Mouse (Mus musculus) midbrain, embryonic 12.5 days (tissue): ENCODE data around the gene Cd3eap. TPM values are rescaled to one million over a fixed set of nuclear protein-coding genes. Genes with fewer than 3 reads are reported as not detected.

Experiments used
- ATAC-seq: fragments of 200-750 bp; cut with Nextera tagmentation; 2 replicates; pipeline ENCODE4 v1.8.0; 2017; ENCODE audit warnings: low read depth, moderate TSS enrichment, moderate library complexity; ENCODE audit not compliant: low FRiP score
- H3K27ac ChIP-seq: fragments of 300-500 bp; sonication (generic); replicated peaks from 2 replicates; pipeline ENCODE4 v1.5.1; 2016; ENCODE audit warnings: mild to moderate bottlenecking
- H3K27me3 ChIP-seq: fragments of 300-500 bp; sonication (generic); 2 replicates; pipeline ENCODE4 v1.6.1; 2016; ENCODE audit warnings: mild to moderate bottlenecking
- H3K36me3 ChIP-seq: fragments of 300-500 bp; sonication (generic); 2 replicates; pipeline ENCODE4 v1.6.1; 2016
- H3K4me1 ChIP-seq: fragments of 300-500 bp; sonication (generic); 2 replicates; pipeline ENCODE4 v1.6.1; 2016
- H3K4me2 ChIP-seq: fragments of 300-500 bp; sonication (generic); replicated peaks from 2 replicates; pipeline ENCODE4 v1.6.1; 2016; ENCODE audit warnings: mild to moderate bottlenecking, moderate library complexity
- H3K4me3 ChIP-seq: fragments of 300-500 bp; sonication (generic); 2 replicates; pipeline ENCODE4 v1.5.1; 2016; ENCODE audit warnings: mild to moderate bottlenecking
- H3K9ac ChIP-seq: fragments of 300-500 bp; sonication (generic); replicated peaks from 2 replicates; pipeline ENCODE4 v1.6.1; 2016; ENCODE audit warnings: mild to moderate bottlenecking, moderate library complexity
- H3K9me3 ChIP-seq: fragments of 300-500 bp; sonication (generic); 2 replicates; pipeline ENCODE4 v1.6.1; 2016; ENCODE audit warnings: mild to moderate bottlenecking
- WGBS: fragments of 180-500 bp; shearing (Covaris S2); methylation state at CpG from one replicate; pipeline ENCODE4 v1.1.7; 2016; 5-methylcytosine and 5-hydroxymethylcytosine counted together
- microRNA counts: library from miRNA; unstranded; fragments of <30 nt; microRNA quantifications from one replicate; lab custom pipeline; 2017
- microRNA-seq: library from miRNA; unstranded; fragments of <30 nt; microRNA quantifications from one replicate; pipeline ENCODE4, GENCODE M21; 2017
- polyA plus RNA-seq: library from polyadenylated mRNA; unstranded; fragments of >200 nt; fragmentation: Nextera tagmentation; extraction: Ambion mirVana; gene quantifications from 2 replicates; pipeline ENCODE4 v1.2.1, GENCODE M21; 2016

The Cd3eap gene
- polyA plus RNA-seq, 1 experiment from 2014 or later: 19.1 TPM

DNA sequence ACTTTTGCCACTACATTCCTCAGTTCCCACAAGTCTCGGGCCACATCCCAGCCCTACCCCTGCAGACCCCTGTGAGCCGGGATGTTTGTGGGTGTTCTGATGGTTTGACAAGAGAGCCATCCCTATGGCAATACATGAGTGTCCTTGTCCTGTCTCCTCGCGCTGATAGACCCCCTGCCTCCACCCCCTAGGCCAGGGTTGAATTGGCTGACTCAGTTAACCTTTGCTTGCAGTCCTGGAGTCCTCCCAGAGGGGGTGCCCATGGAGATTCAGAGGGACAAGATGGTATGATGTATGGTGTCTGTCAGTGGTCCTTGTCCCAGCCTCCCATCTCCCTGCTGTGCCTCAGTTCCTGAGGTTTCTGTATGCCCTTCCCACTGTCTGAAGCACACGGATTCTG, 45.2 kb downstream of the Cd3eap start:
- Histone ChIP-seq H3K27me3 (peaks cover 62% of the 10 kb centered on the region), H3K27ac (no peak overlapping the region), H3K4me1 (peaks cover 17% of the 10 kb centered on the region), H3K9me3 (no peaks in the 10 kb centered on the region), H3K36me3 (no peaks in the 10 kb centered on the region), H3K4me2 (no peak overlapping the region), H3K4me3 (no peak overlapping the region), H3K9ac (no peak overlapping the region)
- WGBS: 46% methylated on average over 5 of the region's 5 CpGs
- no peak for ATAC-seq

GRCm38 (mm10) chr7:19311991-19312390, 47.3 kb downstream of the Cd3eap start:
- H3K4me3 ChIP-seq: no peak overlapping the region
- H3K9me3 ChIP-seq: no peaks in the 10 kb centered on the region
- H3K9ac ChIP-seq: no peak overlapping the region
- no peak for ATAC-seq
- H3K27ac ChIP-seq: no peak overlapping the region
- H3K4me2 ChIP-seq: no peak overlapping the region
- H3K27me3 ChIP-seq: peaks cover 54% of the 10 kb centered on the region
- H3K4me1 ChIP-seq: peaks cover 28% of the 10 kb centered on the region
- 44% methylated on average over 4 of the region's 4 CpGs for WGBS
- H3K36me3 ChIP-seq: no peaks in the 10 kb centered on the region

GRCm38 (mm10) chr7:19309884-19310641, 49.2 kb downstream of the Cd3eap start, which contains the start of gene Fosb:
TSS of gene Fosb (minus strand) at chr7:19310051.
- peak within 1 kb of the TSS; percentile 66 for H3K4me3 ChIP-seq
- WGBS: under 1% methylated on average over 49 of the region's 49 CpGs
- peak within 1 kb of the TSS; percentile 46; the same call in 1 of the 2 replicates for H3K9ac ChIP-seq
- peaks cover 28% of the 10 kb centered on the region for H3K4me1 ChIP-seq
- H3K27ac ChIP-seq: no peak within 1 kb of the TSS
- H3K9me3 ChIP-seq: no peaks in the 10 kb centered on the region
- H3K4me2 ChIP-seq: peak within 1 kb of the TSS; percentile 86
- no peaks in the 10 kb centered on the region for H3K36me3 ChIP-seq
- H3K27me3 ChIP-seq: peaks cover 68% of the 10 kb centered on the region
- peak; percentile 88 for ATAC-seq

GRCm38 (mm10) chr7:19309278-19309883, 49.9 kb downstream of the Cd3eap start:
- H3K9me3 ChIP-seq: no peaks in the 10 kb centered on the region
- no peak overlapping the region for H3K27ac ChIP-seq
- ATAC-seq: no peak
- peaks cover 68% of the 10 kb centered on the region for H3K27me3 ChIP-seq
- H3K9ac ChIP-seq: peak overlapping the region; percentile 46; the same call in 1 of the 2 replicates
- 2% methylated on average over 48 of the region's 48 CpGs for WGBS
- H3K4me2 ChIP-seq: peak overlapping the region; percentile 86
- H3K36me3 ChIP-seq: no peaks in the 10 kb centered on the region
- H3K4me3 ChIP-seq: peak overlapping the region; percentile 66
- peaks cover 34% of the 10 kb centered on the region for H3K4me1 ChIP-seq

DNA sequence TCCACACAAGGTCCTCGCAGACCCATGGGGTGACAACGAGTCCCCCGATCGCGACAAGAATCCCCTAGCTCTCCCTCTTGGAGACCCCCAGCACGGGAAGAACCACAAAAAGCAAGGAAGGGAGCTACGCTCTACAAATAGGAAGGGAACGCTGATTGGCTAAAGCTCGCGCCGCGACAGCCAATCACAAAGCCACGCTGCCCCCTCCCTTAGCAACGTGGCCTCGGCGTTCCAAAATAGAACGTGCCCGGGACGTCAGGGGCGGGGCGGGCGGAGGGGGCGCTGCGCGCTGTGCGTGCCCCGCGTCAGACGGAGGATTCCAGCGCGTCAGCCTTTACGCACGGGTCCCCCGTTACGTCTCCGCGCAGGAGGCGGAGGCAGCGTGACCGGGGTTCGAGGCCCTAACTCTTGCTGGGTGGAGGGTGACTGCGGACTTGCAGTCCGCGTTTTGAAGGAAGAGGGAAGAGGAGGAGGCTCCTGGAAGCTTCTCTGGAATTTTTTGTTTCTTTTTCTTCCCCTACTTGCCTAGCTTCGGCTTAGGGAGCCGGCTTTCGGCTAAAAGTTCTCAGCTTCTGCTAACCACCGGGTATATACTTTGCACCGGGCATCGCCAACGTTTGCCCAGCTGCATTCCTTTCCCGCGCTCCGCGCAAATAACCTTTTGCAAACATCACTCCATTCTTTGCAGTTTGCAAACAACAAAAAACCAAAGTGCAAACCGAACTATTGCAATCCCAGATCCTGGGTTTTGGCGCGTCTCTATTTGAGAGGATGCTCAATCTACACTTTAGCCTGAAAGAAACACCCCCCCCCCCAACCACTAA, 50.6 kb downstream of the Cd3eap start:
- Histone ChIP-seq H3K4me2 (peak overlapping the region; percentile 86), H3K27me3 (peaks cover 68% of the 10 kb centered on the region), H3K27ac (peak overlapping the region; percentile 54; the same call in 1 of the 2 replicates), H3K4me3 (peak overlapping the region; percentile 66), H3K9me3 (no peaks in the 10 kb centered on the region), H3K9ac (peak overlapping the region; percentile 46; the same call in 1 of the 2 replicates), H3K36me3 (no peaks in the 10 kb centered on the region), H3K4me1 (peaks cover 41% of the 10 kb centered on the region)
- under 1% methylated on average over 58 of the region's 58 CpGs for WGBS
- peak; percentile 80 for ATAC-seq

GRCm38 (mm10) chr7:19307739-19308453, 51.4 kb downstream of the Cd3eap start:
- ATAC-seq: peak; percentile 61
- WGBS: 2% methylated on average over 18 of the region's 18 CpGs
- Histone ChIP-seq H3K36me3 (no peaks in the 10 kb centered on the region), H3K4me1 (peaks cover 41% of the 10 kb centered on the region), H3K27ac (peak overlapping the region; percentile 54; the same call in 1 of the 2 replicates), H3K4me2 (peak overlapping the region; percentile 86), H3K4me3 (peak overlapping the region; percentile 66), H3K27me3 (peaks cover 69% of the 10 kb centered on the region), H3K9me3 (no peaks in the 10 kb centered on the region), H3K9ac (peak overlapping the region; percentile 41)

DNA sequence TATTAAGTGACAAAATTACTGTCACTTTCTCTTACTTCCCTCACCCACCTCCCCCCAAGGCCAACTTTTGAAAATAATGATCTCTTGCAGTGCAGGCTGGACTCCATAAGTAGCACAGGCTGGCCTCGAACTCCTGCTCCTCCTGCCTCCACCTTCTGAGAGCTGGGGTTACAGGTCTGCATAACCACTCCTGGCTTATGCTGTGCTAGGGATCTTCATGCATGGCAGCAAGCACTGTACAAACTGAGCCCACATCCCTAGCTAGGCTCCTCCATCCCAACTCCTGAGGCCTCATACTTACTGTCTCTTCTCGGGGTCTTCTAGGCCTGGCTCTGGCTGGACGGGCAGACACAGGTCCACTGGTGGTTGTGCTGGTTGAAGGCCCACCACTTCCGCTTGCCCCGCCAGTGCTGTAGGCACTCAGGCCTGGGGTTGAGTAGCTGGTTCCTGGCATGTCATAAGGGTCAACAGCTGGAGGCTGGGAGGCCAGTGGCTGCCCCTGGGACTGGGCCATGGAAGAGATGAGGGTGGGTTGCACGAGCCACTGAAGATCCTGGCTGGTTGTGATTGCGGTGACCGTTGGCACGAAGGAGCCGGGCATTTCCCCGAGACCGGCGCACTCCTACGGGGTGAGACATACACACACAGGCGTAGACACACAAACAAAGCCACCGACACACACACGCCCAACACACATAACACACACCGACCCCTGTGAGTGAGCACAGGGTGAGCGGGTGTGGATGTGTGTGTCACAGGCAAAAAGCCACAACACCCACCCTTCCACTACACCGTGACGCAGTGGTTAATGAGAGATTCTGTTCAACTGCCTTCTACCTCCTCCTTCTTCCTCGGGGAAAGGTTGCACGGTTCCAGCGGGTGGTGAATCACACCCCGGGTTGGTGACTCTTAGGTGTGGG, 52.2 kb downstream of the Cd3eap start:
- Histone ChIP-seq H3K4me1 (peaks cover 42% of the 10 kb centered on the region), H3K4me3 (no peak overlapping the region), H3K27me3 (peaks cover 74% of the 10 kb centered on the region), H3K4me2 (peak overlapping the region; percentile 86), H3K9me3 (no peaks in the 10 kb centered on the region), H3K27ac (no peak overlapping the region), H3K36me3 (no peaks in the 10 kb centered on the region), H3K9ac (no peak overlapping the region)
- no peak for ATAC-seq
- 70% methylated on average over 25 of the region's 25 CpGs for WGBS

MicroRNA genes within 50 kb of the gene (microRNA counts, 519-probe panel; counts per million panel counts)
- microRNA mmu-miR-343 (lab: Ali Mortazavi, UCI): not detected

Small RNA genes lying within 50 kb of the gene (microRNA-seq; reads per million reads assigned to microRNA genes)
- gene Mir343: not detected

Other genes starting within 250 kb of the Cd3eap start
- 1.1 and 1.3 TPM in 2 replicates for gene Gm4969, start 241.1 kb downstream of the Cd3eap start, polyA plus RNA-seq
- 20.6 and 21.9 TPM in 2 replicates for gene Fbxo46, start 239.6 kb downstream of the Cd3eap start, polyA plus RNA-seq
- gene Qpctl, start 210.2 kb downstream of the Cd3eap start, polyA plus RNA-seq: 21.0 and 22.0 TPM in 2 replicates
- 136 and 139 TPM in 2 replicates for gene Snrpd2, start 209.8 kb downstream of the Cd3eap start, polyA plus RNA-seq
- gene Gipr, start 193.4 kb downstream of the Cd3eap start, polyA plus RNA-seq: 2.1 and 3.4 TPM in 2 replicates
- 5.4 and 6.0 TPM in 2 replicates for gene Eml2, start 183.1 kb downstream of the Cd3eap start, polyA plus RNA-seq
- 1.6 and 2.0 TPM in 2 replicates for gene Gpr4, start 146.9 kb downstream of the Cd3eap start, polyA plus RNA-seq
- gene Opa3, start 131.1 kb downstream of the Cd3eap start, polyA plus RNA-seq: 41.8 and 43.7 TPM in 2 replicates
- gene Vasp, start 87.7 kb downstream of the Cd3eap start, polyA plus RNA-seq: 44.9 and 47.1 TPM in 2 replicates
- 0.20 and 0.32 TPM in 2 replicates for gene Ppm1n, start 79.4 kb downstream of the Cd3eap start, polyA plus RNA-seq
- 74.6 and 79.7 TPM in 2 replicates for gene Rtn2, start 76.9 kb downstream of the Cd3eap start, polyA plus RNA-seq
- gene Fosb, start 49.4 kb downstream of the Cd3eap start, polyA plus RNA-seq: 0.20 TPM in 1 of 2 replicates, not detected in the other
- 103 and 114 TPM in 2 replicates for gene Ercc1, start 14.7 kb downstream of the Cd3eap start, polyA plus RNA-seq
- gene Ppp1r13l, start 266 bp upstream of the Cd3eap start, polyA plus RNA-seq: 3.6 and 4.1 TPM in 2 replicates
- 27.5 and 30.3 TPM in 2 replicates for gene Ercc2, start 22.5 kb upstream of the Cd3eap start, polyA plus RNA-seq
- gene Klc3, start 44.6 kb upstream of the Cd3eap start, polyA plus RNA-seq: 1.1 and 2.7 TPM in 2 replicates
- gene Ckm, start 45.3 kb upstream of the Cd3eap start, polyA plus RNA-seq: 0.12 TPM in 1 of 2 replicates, not detected in the other
- gene Mark4, start 99.3 kb upstream of the Cd3eap start, polyA plus RNA-seq: 16.4 and 20.9 TPM in 2 replicates
- gene Exoc3l2, start 103.8 kb upstream of the Cd3eap start, polyA plus RNA-seq: 0.42 and 0.61 TPM in 2 replicates
- gene Bloc1s3, start 148.9 kb upstream of the Cd3eap start, polyA plus RNA-seq: 4.3 and 5.0 TPM in 2 replicates
- gene Trappc6a, start 148.9 kb upstream of the Cd3eap start, polyA plus RNA-seq: 41.5 and 41.7 TPM in 2 replicates
- gene Nkpd1, start 158.4 kb upstream of the Cd3eap start, polyA plus RNA-seq: 0.06 TPM in 1 of 2 replicates, not detected in the other
- 37.2 and 38.8 TPM in 2 replicates for gene Ppp1r37, start 203.6 kb upstream of the Cd3eap start, polyA plus RNA-seq
- 0.14 and 0.27 TPM in 2 replicates for gene Zfp296, start 217.8 kb upstream of the Cd3eap start, polyA plus RNA-seq
- 129 and 132 TPM in 2 replicates for gene Gemin7, start 218.1 kb upstream of the Cd3eap start, polyA plus RNA-seq
- 71.7 and 74.3 TPM in 2 replicates for gene Clasrp, start 245.0 kb upstream of the Cd3eap start, polyA plus RNA-seq